Mouse (Mus musculus): ENCODE results near the gene Cd320.
"Not testable (repeated sequence)": the region's sequence is repeated elsewhere in the genome, so short reads cannot be mapped to it uniquely, and the experiment has no call there.

Gene Cd320

DNA sequence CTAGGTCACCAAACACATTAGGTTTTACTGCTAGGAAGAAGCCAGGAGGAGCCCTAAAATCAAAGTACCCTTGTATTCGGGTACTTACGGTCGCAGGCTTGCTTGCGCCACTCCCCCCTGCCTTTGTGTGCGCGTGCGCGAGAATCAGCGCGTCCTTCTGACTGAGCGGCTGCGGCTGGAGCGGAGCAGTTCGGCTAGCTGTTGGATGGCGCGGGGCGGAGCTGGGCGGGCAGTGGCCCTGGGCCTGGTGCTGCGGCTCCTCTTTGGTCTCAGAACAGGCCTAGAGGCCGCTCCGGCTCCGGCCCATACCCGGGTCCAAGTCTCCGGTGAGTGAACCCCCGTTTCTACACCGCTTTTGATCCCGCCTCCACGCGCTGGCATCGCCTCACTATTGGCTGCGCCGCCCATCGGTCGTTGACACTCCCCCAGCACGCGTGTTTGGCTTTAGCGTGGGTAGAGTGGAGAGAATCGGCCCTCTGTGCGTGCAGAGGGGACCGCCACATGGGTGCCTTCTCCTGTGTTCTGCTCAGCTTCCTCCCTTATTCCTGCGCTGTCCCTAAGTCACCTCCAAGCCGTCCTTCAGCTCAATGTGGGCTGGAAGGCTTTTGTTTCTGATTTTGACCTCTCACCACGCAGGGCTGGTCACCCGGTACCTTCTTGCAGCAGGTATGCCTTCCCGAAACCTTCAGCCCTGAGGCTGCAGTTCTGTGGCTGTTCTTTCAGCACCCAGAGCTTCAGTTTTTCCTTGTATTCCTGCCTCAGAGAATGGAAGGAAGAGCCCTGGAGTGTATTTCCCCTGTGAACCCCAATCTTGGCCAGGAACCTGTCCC is at the start of gene Cd320:
Gene Cd320, plus strand, starts transcription at position 126 of the 830 bp plus-strand sequence.
- peak; percentile 86 for DNase-seq (ENCODE audit: low spot score)

DNA sequence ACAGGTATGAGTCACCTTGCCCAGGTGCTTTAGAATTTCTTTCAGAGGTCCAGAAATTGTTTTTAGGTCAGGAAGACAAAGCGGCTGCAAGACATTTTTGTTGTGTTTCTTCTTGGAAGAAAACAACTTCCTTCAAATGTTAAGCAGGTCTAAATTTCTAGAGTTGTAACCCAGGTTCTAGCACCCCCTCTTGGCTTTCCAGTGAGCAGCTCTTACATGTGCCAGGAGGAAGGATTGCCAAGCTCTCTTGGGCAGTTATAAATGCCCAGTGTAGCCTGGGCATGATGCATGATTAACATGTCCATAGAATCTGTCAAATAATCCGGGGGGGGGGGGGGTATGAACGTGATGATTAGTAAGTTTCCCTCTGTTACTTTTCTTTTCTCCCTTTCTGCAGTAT is 44.6 kb upstream of the Cd320 start:
- no peak for DNase-seq (ENCODE audit: low spot score)

DNA sequence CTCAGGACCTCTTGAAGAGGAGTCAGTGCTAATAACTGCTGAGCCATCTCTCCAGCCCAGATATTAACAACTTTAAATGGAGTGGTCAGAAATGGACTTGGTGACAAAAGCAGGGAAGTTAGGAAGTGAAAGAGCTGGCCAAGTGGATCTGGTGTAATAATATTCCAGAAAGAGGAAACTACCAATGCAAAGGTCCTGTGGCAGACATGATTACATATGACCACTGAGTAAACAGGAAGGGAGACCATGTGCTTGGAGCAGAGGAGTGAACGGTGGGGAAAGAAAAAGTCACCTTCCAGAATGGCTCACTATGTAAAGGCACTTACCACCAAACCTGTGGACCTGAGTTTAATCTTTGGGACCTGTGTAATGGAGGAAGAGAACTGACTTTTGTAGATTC is 43.6 kb upstream of the Cd320 start:
- DNase-seq (ENCODE audit: low spot score) = no peak

DNA sequence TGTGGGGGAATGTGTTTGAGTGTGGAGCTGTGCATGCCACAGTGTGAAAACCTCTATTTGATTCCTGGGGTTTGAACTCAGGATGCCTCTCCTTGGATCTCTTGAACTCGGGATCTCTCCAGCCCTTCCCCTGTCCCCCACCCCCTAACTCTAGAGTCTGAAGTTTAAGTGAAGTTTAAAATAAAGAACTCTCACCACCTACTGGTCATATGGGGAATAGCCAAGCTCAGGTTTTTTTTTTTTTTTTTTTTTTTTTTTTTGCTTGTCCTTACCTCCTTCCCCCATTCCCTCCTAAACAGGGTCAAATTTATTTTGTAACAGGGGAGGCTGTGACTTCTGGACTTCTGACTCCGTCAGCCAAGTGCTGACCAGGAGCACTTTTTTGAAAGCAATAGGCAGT is 40.7 kb upstream of the Cd320 start:
- no peak for DNase-seq (ENCODE audit: low spot score)

DNA sequence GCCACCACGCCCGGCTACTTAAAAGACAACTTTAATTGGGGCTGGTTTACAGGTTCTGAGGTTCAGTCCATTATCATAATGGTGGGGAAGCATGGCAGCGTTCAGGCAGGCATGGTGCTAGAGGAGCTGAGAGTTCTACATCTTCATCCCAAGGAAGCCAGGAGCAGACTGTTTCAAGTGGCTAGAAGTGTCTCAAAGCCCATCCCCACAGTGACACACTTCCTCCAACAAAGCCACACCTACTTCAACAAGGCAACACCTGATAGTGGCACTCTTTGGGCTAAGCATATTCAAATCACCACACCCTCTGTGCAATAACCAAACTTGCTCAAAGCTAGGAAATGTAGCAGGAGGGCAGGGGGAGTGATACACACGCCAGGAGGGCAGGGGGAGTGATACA is 38.7 kb upstream of the Cd320 start:
- DNase-seq (ENCODE audit: low spot score) = no peak

DNA sequence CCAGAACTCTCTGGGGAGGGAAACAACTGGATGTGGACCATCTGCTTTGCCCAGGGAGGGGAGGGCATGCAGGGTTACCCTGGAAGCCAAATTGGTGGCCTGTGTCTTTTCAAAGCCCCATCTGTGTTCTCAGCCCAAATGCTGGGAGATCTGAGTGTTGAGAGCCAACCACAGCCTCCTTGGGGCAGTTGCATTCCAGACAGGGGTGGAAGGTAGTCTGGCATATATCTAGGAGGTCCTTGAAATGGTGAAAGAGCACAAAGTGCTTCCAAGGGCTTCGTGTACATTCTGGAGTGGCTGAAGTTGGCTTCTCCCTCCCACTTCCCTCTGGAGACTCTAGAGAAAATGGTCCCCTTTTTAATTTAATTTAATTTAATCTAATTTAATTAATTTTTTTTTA is 38.1 kb upstream of the Cd320 start:
- no peak for DNase-seq (ENCODE audit: low spot score)

DNA sequence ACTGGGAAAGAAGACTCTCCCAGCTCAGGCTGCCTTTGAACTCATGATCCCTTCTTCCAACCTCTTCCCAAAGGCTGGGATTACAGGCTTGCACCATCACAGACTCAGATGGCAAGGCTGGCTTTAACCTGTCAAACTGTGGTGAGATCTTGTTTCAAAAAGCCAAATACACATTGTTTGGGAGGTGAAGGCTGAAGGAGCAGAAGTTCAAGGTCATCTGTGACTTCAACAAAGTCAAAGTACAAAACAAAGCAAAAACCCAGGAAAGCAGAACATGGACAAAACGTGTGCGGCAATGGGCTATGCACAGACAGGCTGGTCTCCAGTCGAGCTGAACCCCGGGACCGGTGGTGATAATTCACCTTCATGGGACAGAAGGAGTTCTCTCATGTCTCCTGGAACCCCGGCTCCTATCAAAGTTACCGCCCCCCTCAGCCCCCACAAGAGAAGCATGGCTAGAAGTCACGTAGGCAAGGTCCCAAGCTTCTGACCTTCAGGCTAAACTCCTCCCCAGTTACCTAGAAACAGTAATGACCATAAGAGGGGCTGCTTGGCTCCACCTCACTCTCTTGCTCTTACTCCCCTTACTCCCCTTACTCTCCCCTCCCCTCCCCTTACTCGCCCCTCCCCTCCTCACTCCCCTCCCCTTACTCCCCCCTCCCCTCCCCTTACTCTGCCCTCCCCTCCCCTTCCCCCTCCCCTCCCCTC is 35.6 kb upstream of the Cd320 start:
- no peak for DNase-seq (ENCODE audit: low spot score)

DNA sequence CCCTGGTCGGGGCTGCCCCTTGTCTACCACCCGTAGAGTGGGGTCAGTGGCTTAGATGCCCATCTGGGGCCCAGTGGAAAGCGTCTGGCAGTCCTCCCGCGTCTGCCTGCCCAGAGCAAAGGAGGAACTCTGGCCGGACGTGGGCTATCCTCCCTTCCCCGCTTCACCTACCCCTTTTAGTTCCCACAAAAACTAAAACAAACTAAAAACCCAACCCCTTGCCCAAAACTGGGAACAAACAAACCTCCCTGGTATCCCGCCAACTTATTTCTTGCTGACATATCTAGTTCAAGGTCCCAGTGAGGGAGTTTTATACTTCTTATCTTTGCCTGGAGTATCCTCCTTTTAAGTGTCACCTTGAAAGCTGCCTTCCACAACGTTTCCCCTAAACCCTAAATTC is 34.7 kb upstream of the Cd320 start:
- peak; percentile 41 for DNase-seq (ENCODE audit: low spot score)

DNA sequence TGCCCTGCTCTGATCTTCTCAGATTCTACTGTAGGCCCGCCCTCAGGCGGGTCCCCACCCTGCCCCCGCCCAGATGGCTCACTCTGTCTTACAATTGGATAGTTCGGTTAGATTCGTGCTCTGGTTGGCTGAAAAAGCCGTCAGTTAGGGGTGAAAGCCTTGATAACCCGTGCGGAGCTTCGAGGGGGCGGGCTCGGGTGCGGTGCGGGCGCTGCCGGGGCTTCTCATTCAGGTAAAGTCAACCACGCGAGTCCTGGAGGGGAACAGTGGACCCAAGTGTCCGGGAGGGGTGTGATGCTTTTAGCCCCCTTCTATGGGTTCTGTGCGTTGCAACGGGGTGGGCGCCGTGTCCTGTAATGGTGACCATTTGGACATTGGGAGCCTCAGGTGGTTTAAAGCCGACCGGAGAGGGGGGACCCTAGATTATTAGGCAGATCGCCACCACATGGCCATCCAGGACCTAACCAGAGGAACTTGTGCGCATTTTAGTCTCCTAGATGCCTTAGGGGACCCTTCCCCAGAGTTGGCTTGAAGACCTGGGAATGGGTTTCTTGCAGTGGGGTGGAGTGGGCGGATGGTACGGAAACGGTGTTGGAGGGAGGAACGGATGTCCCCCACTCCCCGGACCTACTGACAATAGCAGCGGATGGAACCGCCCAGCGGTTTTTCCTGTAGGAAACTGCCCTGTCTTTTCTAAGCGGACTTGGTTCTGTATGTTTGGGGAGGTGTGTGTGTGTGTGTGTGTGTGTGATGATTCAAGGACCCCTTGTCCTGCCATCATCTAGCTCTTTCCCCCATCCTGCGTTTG is 32.4 kb upstream of the Cd320 start, which contains the start of gene Kank3:
Gene Kank3, plus strand, starts transcription at position 186 of the 808 bp plus-strand sequence.
- peak; percentile 89 for DNase-seq (ENCODE audit: low spot score)

DNA sequence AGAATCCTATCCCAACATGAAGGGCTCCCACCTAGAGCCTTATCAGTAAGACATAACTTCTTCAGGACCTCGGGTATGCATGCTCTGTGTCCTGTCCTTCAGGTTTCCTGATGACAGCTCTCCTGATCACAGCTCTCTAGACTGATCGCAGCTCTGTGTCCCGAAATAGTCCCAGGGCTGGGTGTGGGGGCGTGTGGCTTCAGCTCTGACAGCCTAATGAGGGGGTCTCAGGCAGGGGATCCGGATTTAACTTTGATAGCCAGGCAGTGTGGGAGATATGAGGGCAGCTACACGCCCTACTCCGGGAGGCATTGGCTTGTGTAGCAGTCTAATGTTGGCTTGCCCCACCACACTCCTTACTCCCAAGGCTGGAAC is 31.8 kb upstream of the Cd320 start:
- DNase-seq (ENCODE audit: low spot score) = no peak

DNA sequence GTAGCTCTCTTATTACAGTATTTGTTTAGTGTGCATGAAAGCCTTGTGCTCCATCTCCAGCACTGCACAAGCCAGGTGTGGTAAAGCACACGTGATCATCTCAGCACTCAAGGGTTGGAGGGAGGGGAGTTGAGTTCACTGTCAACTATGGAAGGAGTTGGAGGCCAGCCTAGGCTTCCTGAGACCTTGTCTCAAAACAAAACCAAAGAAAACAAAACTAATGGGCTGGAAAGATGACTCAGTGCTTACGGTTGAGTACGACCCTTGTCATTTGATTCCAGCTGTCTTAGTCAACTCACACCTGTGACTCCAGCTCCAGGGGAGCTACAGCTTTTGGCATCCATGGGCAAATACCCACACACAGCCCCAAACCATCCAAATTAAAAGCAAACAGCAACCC is 30.4 kb upstream of the Cd320 start:
- no peak for DNase-seq (ENCODE audit: low spot score)

DNA sequence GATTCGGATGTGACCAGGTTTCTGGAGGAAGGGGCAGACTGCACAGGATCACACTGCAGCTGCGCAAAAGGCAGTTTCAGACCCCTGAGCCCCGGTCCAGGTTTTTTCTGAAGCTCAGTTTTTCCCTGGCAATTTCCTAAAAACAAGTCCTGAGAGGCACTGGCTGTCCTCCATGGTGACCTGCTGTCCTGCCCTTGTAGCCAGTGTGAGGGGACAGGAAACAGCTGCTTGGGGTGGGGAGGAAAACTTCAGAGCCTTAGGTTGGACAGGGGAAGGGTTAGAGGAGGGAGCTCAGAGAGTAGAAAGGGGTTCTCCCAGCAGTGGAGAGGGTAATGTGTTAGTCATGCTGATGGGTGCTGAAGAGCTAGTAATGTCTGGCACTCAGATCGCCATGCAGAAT is 29.9 kb upstream of the Cd320 start:
- DNase-seq (ENCODE audit: low spot score) = no peak

DNA sequence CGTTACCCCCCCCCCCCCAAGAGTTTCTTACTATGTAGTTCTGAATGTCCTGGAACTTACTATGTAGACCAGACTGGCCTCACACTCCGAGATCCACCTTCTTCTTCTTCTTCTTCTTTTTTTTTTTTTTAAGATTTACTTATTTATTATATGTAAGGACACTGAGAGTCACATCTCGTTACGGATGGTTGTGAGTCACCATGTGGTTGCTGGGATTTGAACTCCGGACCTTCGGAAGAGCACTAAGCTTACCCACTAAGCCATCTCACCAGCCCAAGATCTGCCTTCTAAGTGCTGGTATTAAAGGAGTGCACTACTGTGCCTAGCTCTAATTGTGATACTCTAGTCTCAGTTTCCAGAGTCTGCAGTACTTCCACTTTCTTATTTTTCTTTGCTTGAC is 27.5 kb upstream of the Cd320 start:
- no peak for DNase-seq (ENCODE audit: low spot score)

DNA sequence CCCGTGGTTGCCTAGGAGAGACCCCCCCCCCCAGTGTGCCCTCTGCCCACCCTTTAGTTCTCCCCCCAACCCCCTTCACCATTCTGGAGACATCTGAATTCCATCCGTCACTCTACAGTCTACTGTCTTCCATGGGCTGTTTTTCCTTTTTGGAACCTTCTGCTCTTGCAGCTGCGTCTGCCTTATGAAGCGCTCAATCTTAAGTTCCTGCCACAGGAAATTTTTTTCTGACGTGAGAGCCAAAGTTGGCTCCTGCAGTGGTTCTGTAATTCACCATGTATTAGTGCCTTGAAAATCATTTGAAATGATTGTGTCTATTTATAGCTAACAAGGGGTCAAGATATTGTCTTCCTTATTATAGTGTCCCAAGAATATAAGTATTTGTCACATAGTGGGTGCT is 26.3 kb upstream of the Cd320 start:
- DNase-seq (ENCODE audit: low spot score) = no peak

DNA sequence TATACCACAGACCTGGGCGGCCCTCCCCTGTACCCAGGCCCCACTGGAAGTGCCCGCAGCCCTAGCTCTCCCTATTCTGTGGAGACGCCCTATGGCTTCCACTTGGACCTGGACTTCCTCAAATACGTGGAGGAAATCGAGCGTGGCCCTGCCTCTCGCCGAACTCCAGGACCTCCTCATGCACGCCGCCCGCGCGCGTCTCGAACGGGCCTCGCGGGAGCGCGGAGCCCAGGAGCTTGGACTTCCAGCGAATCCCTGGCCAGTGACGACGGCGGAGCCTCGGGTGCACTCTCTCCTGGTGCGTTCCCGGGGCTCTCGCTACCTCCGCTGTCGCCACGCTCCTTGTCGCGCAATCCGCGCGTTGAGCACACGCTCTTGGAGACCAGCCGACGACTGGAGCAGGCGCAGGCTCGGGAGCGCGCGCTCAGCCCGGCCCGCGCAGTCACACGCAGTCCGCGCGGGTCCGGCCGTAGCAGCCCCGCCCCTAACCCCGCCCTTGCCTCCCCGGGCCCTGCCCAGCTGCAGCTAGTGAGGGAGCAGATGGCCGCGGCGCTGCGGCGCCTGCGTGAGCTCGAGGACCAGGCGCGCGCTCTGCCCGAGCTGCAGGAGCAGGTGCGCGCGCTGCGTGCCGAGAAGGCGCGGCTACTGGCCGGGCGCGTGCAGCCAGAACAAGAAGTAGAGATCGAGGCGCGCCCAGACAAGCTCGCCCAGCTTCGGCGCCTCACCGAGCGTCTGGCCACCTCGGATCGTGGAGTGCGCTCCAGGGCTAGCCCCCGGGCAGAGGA is 25.5 kb upstream of the Cd320 start:
- DNase-seq (ENCODE audit: low spot score) = peak; percentile 90

DNA sequence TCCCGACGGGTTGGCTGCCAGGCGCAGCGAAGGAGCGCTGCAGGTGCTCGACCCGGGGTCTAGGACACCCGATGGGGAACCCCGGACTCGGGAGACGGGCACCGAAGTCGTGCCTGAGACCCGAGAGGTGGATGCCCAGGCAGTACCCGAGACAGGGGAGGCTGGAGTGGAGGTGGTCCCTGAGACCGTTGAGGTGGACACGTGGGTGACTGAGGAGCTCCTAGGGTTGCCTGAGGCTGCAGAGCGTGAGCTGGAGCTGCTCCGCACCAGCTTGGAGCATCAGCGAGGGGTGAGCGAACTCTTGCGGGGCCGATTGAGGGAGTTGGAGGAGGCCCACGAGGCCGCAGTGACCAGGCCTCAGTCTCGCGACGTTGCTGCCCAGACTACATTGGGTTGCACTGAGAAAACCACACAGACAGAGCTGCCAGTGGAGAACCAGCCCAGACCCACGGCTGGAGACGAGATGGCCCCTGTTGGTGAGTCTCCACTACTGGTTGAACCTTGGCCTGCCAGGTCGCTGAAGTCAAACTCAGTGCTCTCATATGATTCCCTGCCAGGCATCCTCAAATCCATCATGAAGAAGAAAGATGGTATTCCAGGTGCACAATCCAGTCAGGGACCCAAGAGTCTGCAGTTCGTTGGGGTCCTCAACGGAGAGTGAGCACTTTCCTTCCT is 24.8 kb upstream of the Cd320 start:
- no peak for DNase-seq (ENCODE audit: low spot score)

DNA sequence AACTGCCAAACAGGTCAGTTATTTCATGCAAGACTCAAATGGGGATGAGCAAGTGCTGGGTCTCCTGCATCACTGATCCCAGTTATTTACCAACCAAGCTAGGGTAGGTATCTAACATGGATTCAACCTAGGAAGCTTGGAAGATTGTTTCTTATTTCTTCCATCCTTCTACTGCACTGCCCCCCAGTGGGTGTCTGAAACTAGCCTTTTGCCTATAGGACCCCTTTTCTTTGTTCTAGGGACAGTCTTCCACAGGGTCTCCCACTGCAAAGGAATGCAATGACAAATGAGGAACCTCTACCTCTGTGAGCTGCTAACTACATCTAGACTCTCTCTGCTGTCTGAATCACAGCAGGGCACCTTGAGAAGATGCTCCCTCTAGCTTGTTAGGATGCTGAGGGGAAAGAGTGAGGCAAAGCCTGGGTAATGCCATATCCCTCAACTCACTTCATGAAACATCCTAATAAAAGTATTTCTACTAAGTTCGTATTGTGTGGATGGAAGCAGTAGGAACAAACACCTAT is 20.4 kb upstream of the Cd320 start:
- no peak for DNase-seq (ENCODE audit: low spot score)

DNA sequence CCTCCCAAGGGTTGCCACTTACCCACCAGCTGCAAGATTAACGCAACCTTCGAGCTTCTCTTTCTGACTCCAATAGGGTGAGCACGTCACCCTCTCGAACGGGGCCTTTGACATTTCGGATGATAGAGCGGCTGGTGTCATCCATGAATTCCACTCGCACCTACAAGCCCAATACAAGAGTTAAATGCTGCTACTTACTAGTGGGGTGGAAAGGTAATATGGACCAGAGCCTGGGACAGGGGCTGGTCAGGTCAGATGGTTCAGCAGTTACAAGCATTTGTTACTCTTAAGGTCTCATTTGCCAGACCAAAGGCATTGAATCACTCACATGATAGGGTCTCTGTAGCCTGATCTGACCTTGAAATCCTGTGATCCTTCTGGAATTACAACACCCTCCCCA is 19.7 kb upstream of the Cd320 start:
- DNase-seq (ENCODE audit: low spot score) = not testable (repeated sequence)

DNA sequence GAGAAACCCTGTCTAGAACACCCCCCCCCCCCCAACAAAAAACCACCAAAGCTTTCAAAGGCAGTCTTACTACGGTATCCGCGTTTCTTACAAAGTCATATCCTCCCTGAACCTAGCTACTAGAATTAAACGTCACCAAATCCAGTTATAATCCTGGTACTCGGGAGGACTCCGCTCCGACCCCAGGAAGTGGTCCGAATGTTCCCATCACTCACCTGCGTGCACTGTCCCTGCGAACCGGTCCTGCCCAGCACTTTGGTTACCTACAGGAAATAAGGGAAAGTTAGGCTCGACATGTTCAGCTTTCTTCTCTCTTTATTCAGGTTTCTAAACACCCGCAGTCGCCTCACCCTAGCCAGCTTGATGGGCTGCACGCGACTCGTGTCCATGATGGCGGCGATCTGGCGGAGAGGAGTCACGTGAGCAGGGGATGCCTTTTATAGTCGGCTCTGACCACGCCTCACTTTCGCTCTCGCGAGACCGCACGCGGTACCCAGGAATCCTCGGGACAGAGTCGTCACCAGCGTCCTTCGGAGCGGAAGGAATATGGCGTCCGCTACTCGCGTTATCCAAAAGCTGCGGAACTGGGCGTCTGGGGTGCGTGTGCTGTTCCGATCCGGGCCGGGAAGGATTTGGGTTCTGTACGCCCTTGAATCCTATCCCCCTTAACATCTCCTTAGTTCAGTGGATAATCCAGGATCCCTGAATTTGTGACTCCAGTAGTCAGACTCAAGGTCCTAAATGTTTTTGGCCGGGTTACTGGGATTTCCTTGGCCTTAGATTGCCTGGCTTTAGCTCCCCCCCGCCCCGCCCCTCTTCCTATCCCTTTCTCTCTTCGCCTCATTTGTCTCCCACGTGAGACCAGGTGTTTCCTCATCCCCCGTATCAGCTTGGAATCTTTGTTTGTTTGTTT is 18.6 kb upstream of the Cd320 start, which contains the start of the genes Rps28 and Ndufa7:
Gene Rps28, minus strand, starts transcription at position 479 of the 913 bp plus-strand sequence.
Gene Ndufa7, plus strand, starts transcription at position 489 of the 913 bp plus-strand sequence.
- peak; percentile 94 for DNase-seq (ENCODE audit: low spot score)

DNA sequence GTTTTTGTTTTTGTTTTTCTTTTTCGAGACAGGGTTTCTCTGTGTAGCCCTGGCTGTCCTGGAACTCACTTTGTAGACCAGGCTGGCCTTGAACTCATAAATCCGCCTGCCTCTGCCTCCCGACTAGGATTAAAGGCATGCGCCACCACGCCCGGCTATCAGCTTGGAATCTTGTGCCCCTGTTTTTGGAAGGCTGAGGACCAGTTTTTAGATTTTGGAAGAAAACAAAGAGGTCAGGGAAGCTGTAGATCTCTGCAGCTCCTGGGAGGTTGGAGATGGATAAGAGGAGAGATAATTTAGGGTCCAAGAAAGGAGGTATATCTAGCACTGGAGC is 17.9 kb upstream of the Cd320 start:
- DNase-seq (ENCODE audit: low spot score) = not testable (repeated sequence)
